Mouse (Mus musculus) WW6 (cell line): ENCODE results near the gene Chga.

Experiments
- DNase-seq: peaks from one replicate; pipeline ENCODE4 v3.0.0-alpha.2; 2013; ENCODE audit warnings: low read depth, low spot score

The Chga gene

GRCm38 (mm10) chr12:102557372-102557771 is 2.6 kb downstream of the Chga start:
- DNase-seq = no peak

DNA sequence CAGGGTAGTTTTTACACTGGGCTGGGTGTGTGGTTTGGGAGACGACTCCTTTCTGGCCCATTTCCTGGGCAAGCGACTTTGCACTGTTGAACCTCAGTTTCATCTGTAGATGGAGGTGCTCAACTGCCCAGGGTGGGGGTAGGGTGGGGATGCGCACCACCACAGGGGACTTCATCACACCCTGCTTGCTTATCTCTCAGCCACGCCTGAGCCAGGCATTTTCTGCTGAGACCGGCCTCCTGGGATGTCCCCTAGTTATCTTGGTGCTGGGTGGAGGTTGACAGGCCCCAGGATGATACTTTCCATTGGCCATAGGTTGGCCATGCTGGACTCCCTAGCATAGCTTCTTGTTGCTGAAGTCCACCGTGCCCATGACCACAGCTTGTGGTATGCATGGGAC is 10.3 kb downstream of the Chga start:
- no peak for DNase-seq

- DNase-seq = no peak
Observed at GRCm38 (mm10) chr12:102566951-102567350, 12.2 kb downstream of the Chga start.

DNA sequence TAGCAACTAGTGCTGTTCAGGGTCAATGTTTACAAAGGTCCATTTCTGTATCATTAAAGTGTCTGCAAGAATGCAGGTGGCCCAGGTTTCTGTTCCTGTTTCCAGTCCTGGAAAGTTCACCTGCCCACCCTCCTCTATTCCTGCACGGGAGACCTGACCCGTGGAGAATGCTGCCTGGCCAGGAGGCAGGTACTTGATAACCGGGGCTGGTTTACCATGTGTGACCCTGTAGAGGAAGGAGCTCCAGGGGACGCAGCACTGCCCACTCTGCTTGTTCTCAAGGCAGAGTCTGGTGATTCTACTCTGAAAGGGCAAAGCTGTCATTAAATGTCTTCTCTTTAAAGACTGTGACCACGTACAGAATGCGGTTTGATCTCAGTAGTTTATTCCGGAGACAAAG is 13.4 kb downstream of the Chga start:
- no peak for DNase-seq

DNA sequence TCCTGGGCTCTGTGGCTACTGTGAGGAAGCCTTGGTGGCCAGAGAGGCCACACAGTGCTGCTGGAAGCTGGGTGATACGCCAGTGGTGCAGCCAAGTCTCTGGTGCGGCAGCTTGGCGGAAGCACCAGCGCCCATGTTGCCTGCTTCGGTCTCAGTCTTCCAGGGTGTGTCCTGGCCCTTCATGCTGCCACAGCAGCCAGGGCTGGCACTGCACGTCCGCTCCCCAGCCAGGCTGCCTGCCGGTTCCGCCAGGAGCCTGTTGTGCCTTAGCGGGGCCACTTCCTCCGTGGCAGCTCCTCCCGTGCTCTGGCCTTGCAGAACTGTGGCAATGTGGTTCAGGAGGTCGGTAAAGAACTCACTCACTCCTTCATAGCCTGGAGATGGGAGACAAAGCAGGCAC is 15.3 kb downstream of the Chga start:
- no peak for DNase-seq

DNA sequence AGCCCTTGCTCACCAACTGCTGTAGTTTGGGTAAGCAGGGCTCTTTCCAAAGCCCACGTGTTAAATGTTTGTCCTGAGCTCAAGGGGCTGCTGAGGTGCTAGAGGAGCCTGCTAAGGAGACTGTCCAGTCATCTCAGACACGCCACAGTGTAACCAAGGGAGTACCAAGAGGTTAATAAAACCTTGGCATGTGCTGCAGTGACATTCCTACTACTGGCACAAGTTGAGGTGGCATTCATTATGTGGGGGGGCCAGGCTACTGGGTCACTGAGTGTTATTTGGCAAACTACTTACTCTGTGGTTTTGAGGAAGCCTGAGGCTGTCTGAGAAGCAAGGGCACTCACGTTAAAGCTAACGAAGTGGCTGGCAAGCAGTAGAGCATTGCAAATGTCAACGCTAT is 16.0 kb downstream of the Chga start:
- no peak for DNase-seq

DNA sequence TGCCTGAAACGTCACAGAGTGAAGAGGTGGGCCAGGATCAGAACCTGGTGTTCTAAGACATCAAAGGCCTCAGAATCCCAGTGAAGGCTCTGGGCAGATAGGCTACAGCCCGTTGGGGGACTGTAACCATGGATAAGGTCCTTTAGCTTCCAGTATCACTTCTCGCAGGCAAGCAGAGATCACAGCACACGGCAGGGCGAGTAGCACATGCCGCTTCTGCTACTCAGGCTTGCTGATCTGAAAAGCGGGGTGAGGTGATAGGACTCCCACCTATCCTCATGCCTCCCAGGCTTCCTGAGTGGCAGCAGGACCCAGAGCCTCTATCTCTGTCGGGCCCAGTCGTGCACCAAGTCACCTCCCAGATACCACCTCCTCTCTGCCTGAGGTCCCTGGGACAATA is 16.9 kb downstream of the Chga start:
- no peak for DNase-seq

DNA sequence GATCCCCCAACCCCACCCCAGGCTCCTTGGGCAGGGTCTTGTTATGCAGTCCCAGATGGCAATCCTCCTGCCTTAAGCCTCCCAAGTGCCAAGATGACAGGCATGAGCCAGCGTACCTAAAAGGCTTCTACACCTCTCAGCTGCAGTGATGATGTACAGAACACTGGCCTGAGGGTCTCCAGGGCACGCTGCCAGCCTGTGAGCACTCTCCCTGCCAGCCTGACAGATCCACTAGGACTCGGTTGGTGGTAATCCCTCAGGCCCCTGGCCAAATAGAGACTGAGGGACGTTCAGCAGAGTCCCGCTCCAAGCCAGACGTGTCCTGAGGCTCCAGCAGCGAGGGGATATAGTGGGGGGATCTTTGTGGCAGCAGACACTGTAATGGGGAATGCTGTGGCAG is 18.3 kb downstream of the Chga start:
- DNase-seq = no peak

DNA sequence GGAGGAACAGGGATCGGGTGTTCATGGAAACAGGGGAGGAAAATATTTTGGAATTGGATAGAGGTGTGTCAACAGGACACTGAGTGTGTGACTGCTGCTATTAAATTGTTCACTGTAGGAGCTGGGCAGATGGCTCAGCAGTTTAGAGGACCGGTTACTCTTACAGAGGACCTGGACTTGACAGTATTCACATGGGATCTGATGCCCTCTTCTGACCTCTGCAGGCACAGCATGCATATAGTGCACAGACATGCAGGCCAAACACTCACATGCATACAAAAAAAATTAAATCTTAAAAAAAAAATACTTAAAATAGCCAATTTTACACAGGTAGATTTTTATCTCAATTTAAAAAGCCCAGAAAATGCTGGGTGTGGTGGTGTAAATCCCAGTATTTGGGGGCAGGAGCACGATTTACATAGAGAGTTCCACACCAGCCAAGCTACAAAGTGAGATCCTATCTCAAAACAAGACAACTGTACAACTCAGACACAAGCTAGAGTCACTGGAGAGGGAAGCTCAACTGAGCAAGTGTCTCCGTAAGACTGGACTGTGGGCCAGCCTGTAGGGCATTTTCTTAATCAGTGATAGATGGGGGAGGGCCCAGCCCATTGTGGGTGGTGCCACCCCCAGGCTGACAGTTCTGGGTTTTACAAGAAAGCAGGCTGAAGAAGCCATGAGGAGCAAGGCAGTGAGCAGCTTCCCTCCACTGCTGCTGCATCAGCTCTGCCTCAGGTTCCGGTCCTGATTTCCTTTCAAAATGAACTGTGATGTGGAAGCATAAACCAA is 21.0 kb downstream of the Chga start:
- no peak for DNase-seq

GRCm38 (mm10) chr12:102576659-102577398 is 22.1 kb downstream of the Chga start:
- no peak for DNase-seq

DNA sequence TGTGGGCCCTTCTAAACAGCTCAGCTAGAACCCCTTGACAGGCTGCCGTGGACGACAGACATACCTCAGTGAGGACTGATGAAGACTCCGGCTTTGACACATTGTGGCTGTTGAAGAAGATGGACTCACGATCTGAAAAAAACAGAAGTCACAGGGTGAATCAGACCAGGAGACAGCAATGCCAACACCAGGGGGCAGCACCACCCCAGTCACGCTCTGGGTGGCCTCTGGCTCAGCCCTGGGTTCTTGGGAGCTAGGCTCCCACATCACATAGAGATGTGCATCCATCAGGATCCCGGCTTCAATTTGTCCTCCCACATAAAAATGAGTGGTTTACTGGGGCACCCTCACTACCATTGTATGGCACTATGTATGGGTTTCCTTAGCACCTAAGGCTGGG is 24.3 kb downstream of the Chga start:
- no peak for DNase-seq

DNA sequence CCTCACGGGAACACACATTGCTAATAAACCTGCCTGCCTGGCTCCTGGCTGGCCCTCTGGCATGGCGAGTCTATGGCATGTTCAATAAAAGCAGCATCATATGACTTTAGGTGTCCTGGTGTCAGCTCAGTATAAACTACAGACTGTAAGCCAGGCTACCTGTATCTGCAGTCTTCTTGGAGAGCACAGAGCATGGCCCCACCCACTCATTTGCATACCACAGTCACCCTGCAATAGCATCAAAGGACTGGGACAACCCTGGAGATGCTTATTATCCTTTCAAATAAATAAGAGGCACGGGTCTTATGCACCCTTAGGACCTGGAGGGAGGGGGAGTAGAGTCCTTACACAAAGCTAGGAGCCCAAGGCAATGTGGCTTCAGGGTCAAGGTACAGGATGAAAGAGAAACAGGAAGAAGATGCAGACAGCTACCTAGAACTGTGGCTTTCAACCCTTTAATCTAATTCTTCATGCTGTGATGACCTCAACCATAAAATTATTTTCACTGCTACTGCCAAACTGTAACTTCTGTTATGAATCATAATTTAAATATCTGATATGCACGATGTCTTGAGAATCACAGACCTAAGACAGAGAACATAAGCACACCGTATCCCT is 26.9 kb downstream of the Chga start:
- no peak for DNase-seq

DNA sequence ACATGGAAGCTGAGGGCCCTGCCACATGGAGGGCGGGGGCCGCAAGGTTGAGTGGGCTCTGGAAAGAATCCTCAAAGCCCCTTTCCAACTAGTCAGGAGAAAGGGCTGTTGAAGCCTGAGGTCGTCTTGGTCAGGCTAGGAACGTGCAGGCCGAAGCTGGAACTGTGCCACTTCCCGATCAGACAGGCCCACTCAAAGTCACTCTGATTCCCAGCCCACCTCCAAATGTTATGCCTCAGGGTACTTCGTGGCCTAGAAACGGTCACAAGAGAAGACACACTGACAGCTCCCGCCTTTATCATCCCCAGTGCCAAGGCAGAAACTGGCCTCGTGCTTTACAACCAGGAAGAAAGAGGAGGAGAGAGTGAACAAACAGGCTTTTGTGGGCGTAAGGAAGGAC is 27.7 kb downstream of the Chga start:
- DNase-seq = no peak

DNA sequence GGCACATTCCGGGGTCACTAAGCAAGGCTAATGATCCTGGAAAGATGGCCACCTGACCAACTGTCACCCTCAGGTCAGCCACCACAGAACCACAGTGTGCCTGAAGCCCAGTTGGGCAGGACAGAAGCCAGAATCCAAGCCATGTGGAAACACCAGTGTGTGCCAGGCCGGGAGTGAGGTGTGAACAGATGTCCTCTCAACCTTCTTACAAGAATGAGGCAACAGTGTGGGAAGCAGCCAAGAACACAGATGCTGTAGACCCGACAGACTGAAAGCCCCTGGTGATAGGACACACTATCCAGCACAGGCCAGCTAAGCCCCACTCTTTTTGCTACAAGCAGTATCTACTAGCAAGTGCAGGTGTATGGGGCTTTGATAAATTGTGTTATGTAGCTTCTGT is 30.6 kb downstream of the Chga start:
- no peak for DNase-seq

GRCm38 (mm10) chr12:102586286-102586881 is 31.6 kb downstream of the Chga start:
- no peak for DNase-seq

DNA sequence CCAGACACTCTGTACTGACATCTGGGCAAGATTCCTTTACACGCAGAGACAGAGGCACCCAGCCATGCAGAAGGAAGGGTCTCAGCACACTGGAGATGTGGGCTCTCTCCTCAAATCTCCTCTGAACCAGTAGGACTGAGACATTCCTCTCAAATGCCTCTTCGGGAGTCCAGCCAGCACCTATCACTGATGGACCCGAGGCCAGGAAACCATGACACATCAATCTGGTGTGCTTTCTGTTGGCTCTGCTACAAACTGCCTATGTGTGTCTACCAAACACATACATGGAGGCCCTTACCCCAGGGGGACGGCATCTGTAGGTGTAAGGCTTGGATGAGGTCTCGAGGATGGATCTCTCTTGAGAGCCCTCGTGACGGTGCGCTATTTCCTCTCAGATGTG is 32.3 kb downstream of the Chga start:
- no peak for DNase-seq

DNA sequence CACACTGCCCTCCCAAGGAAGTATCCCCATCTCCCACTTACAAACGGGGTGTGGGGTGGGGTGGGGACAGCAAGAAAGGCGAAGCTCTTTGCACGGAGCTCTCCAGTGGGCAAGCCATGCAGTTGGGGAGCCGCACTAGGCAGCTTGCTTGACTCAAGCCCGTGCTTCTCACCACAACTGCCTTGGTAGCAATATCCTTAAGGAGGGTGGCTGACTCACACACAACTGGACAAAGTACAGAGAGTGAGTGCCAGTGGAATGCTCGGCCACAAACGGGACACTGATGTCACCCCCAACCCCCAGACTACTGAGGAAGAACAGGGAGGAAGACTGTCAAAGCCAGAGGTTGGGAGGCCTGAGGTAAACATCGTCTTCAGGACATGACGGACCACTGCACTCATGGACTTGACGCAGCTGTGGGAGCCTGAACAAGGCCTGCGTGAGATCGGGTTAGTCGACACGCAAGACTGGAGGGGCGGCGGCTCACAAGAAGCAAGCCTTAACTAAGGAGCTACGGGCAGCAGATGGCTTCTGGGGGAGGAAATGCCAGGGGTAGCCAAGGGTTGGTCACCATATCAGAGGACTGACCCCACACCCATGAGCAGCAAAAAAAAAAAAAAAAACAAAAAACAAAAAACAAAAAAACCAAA is 36.1 kb downstream of the Chga start:
- DNase-seq = no peak

DNA sequence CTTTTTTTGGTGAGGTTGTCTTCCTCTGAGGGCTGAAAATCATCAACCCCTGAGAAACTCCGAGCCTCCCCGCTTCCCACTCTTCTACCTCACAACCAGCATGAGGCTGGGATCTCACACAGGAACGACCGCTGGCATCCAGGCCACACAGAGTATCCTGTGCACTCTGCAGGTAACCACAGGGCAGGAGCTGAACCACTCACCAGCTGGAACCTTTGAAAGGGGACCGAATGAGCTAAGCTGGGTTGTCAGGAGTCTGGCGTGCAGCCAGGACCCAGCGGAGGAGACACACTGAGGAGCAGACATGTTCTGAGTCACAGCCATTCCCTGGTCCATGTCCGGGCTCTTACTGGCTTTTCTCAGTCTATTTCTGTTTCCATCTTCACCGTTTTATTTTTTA is 38.9 kb downstream of the Chga start:
- DNase-seq = no peak

- DNase-seq = no peak
Observed at GRCm38 (mm10) chr12:102594627-102595026, 39.9 kb downstream of the Chga start.

DNA sequence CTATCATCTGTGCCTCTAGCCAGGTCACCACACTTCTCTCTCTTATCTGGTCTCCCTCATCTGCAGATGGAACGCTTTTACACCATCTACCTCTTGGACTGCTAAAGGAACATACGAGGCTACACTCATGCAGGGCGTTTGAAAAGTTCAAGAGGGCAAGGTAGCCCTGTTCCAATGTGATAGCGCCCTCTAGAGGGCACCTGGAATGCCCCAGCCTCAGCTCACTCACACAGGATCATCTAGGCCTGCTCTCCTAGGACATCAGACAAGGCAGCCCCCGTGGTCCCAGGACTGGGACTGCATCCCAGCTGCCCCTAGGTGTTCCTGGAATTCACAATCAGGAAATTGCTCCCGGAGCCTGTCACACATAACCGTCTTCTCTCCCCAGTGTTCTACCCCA is 41.6 kb downstream of the Chga start:
- peak; percentile 36 for DNase-seq

DNA sequence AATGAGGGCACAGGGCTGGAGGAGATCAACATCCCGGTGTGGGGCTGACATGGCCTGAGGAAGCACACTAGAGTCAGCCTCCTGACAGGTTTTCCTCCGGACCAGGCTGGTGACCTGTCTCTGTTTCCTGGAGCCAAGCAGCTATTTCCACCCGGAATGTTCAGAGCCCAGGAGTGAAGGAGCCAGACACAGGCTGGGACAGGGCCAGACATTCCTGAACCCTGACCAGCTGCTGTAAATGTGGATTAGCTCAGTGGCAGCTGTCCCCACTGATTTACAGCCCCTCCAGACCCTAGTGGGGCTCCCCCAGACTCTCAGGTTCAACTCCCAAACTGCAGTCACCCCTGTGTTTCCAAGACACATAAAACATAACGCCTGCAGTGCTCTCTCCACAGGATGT is 42.7 kb downstream of the Chga start:
- DNase-seq = no peak

GRCm38 (mm10) chr12:102598535-102598934 is 43.8 kb downstream of the Chga start:
- DNase-seq = no peak
